Mouse (Mus musculus): Measurements from ENCODE around the gene Zbtb20.

- TF ChIP-seq CTCF (IDR thresholded peaks at IDR 0.05) = no peak
- TF ChIP-seq EP300 (IDR thresholded peaks at IDR 0.05) = no peak
Observed at GRCm38 (mm10) chr16:43476921-43477320, 601.2 kb downstream of the Zbtb20 start.
